Mouse (Mus musculus): Measurements from ENCODE around the gene Cacnb4.

Cacnb4 gene

GRCm38 (mm10) chr2:52467629-52468028 lies 209.0 kb downstream of the Cacnb4 start:
- DNase-seq, result no peak

- no peak for DNase-seq
Measured at GRCm38 (mm10) chr2:52461206-52461967, 215.2 kb downstream of the Cacnb4 start.

GRCm38 (mm10) chr2:52455606-52456479 lies 220.8 kb downstream of the Cacnb4 start:
- no peak for DNase-seq

- no peak for DNase-seq
Measured at GRCm38 (mm10) chr2:52449818-52450217, 226.8 kb downstream of the Cacnb4 start.

- DNase-seq, result no peak
Measured at GRCm38 (mm10) chr2:52448916-52449315, 227.7 kb downstream of the Cacnb4 start.

GRCm38 (mm10) chr2:52446648-52447047 lies 230.0 kb downstream of the Cacnb4 start:
- DNase-seq, result no peak

- no peak for DNase-seq
Measured at GRCm38 (mm10) chr2:52442125-52442524, 234.5 kb downstream of the Cacnb4 start.

- no peak for DNase-seq
Measured at GRCm38 (mm10) chr2:52440420-52441015, 236.1 kb downstream of the Cacnb4 start.

GRCm38 (mm10) chr2:52438437-52438836 lies 238.2 kb downstream of the Cacnb4 start:
- DNase-seq, result no peak

GRCm38 (mm10) chr2:52438013-52438412 lies 238.6 kb downstream of the Cacnb4 start:
- peak; percentile 74 for DNase-seq

- no peak for DNase-seq
Measured at GRCm38 (mm10) chr2:52435919-52436632, 240.6 kb downstream of the Cacnb4 start.

GRCm38 (mm10) chr2:52433365-52433764 lies 243.3 kb downstream of the Cacnb4 start:
- no peak for DNase-seq

- no peak for DNase-seq
Measured at GRCm38 (mm10) chr2:52427383-52427782, 249.2 kb downstream of the Cacnb4 start.

- DNase-seq, result no peak
Measured at GRCm38 (mm10) chr2:52426041-52426440, 250.6 kb downstream of the Cacnb4 start.

GRCm38 (mm10) chr2:52425523-52425795 lies 251.2 kb downstream of the Cacnb4 start:
- DNase-seq, result no peak

- DNase-seq, result peak; percentile 92
Measured at GRCm38 (mm10) chr2:52424747-52425522, 251.7 kb downstream of the Cacnb4 start, which contains the start of gene Arl5a. Gene Arl5a (minus strand): TSS chr2:52424901.

- no peak for DNase-seq
Measured at GRCm38 (mm10) chr2:52424248-52424728, 252.3 kb downstream of the Cacnb4 start.

- peak; percentile 35 for DNase-seq
Measured at GRCm38 (mm10) chr2:52423611-52424247, 252.9 kb downstream of the Cacnb4 start.

GRCm38 (mm10) chr2:52422871-52423610 lies 253.6 kb downstream of the Cacnb4 start:
- DNase-seq, result no peak

GRCm38 (mm10) chr2:52421197-52421596 lies 255.4 kb downstream of the Cacnb4 start:
- DNase-seq, result peak; percentile 36
